Mouse (Mus musculus): ENCODE results near the gene Olfr1336. TPM values are rescaled to one million over a fixed set of nuclear protein-coding genes. Genes with fewer than 3 reads are reported as not detected.

The Olfr1336 gene
- total RNA-seq, 2 experiments from 2014 or later = not detected

DNA sequence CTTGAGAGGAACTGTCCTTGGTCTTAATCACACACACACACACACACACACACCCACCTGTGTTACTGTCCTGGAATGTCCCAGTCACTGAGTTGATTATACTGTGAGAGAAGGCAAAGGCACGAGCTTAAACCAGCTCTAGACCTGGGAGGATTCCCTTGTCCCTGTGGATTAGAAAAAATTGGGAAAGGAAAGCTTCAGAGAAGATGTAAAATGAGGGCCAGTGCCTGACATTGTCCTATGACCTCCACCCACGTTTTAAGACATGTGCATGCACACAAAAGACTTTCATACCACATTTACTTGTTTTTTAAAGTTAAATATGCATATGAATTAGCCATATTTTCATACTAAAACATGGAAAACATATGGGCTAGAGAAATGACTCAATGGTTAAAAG lies 30.9 kb downstream of the Olfr1336 start, which contains the start of gene Olfr5:
Gene Olfr5 (minus strand): TSS at position 101 of the 400 bp plus-strand sequence.
- Histone ChIP-seq H3K4me3 (no peak within 1 kb of the TSS), H3K27ac (no peak within 1 kb of the TSS)
- no peak for TF ChIP-seq CTCF (IDR thresholded peaks at IDR 0.05)
- DNase-seq = no peak
- intact Hi-C loops (cut with DNase I) = no loop called here

DNA sequence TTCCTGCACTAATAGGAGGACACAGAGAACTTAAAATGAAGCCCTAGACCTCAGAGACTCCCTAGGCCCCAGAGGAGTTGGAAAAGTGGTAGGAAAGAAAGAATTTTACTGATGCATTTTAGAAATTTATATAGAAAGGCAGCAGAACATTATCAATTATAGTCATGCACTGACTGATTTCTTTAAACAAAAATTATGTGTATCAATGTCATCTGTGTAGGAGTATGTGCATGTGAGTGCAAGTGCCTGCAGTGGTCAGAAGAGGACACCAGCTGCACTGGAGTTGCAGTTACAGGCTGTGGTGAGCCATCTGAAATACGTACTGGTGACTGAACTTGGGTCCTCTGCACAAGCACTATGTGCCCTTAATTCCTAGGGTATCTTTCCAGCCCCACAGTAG lies 43.7 kb downstream of the Olfr1336 start, which contains the start of gene Olfr1347:
Gene Olfr1347 (minus strand): TSS at position 101 of the 400 bp plus-strand sequence.
- intact Hi-C loops (cut with DNase I) = no loop called here
- no peak for TF ChIP-seq CTCF (IDR thresholded peaks at IDR 0.05)
- Histone ChIP-seq H3K4me3 (no peak within 1 kb of the TSS), H3K27ac (no peak within 1 kb of the TSS)
- no peak for DNase-seq

DNA sequence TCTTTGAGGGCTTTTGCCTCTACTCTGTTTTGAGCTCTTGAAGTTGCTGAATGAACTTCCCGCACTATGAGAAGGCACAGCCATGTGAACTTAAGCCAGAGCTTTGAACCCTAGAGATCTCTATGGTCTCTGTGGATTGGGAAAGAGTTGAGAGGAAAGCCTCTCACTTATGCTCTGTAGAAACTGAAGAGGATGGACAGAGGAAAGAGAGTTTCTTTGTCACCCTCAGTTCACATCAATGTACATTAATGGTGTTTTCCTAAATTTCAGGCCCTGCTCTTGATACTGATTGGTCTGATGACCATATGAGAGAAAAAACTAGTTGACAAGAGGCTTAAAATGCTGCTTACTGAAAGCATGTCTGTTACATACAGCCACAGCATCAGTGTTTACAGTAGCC lies 52.7 kb downstream of the Olfr1336 start, which contains the start of gene Olfr1348:
Gene Olfr1348 (minus strand): TSS at position 101 of the 400 bp plus-strand sequence.
- no peak for TF ChIP-seq CTCF (IDR thresholded peaks at IDR 0.05)
- DNase-seq = no peak
- intact Hi-C loops (cut with DNase I) = loop anchor here (5.0 kb wide), 1 partner anchor 374 kb away; no protein-coding TSS in a partner anchor
- Histone ChIP-seq H3K27ac (no peak within 1 kb of the TSS), H3K4me3 (no peak within 1 kb of the TSS)

Other genes with a start within 250 kb of the Olfr1336 start
- not detected for gene Zscan5b, start 233.9 kb upstream of the Olfr1336 start, total RNA-seq (2021)
- gene Epp13, start 203.5 kb upstream of the Olfr1336 start, total RNA-seq (2021) = not detected
- 1 to 10 TPM; 3.2 to 3.8 TPM for gene Zfp667, start 169.6 kb upstream of the Olfr1336 start, total RNA-seq (2021)
- gene Zfp583, start 124.9 kb upstream of the Olfr1336 start, total RNA-seq (2021) = 1 to 10 TPM in 1 of 2 experiments, under 1 TPM in 1; 0.31 to 1.2 TPM
- gene Gm3854, start 112.4 kb upstream of the Olfr1336 start, total RNA-seq (2021) = under 1 TPM; 0.45 to 0.51 TPM
- gene Zfp78, start 92.9 kb upstream of the Olfr1336 start, total RNA-seq (2021) = 1 to 10 TPM; 2.1 to 2.4 TPM
- 1 to 10 TPM in 1 of 2 experiments, under 1 TPM in 1; 0.75 to 1.2 TPM for gene Zfp28, start 72.9 kb upstream of the Olfr1336 start, total RNA-seq (2021)
- gene Smim17, start 57.5 kb upstream of the Olfr1336 start, total RNA-seq (2021) = under 1 TPM; 0.45 to 0.77 TPM
- gene Gm20715, start 45.9 kb upstream of the Olfr1336 start, total RNA-seq (2021) = not detected
- not detected for gene Olfr1344, start 17.5 kb upstream of the Olfr1336 start, total RNA-seq (2021)
- gene Olfr1346, start 10.9 kb downstream of the Olfr1336 start, total RNA-seq (2021) = not detected
- not detected for gene Olfr5, start 30.8 kb downstream of the Olfr1336 start, total RNA-seq (2021)
- not detected for gene Olfr1347, start 43.6 kb downstream of the Olfr1336 start, total RNA-seq (2021)
- not detected for gene Olfr1348, start 52.6 kb downstream of the Olfr1336 start, total RNA-seq (2021)
- gene Olfr1349, start 66.8 kb downstream of the Olfr1336 start, total RNA-seq (2021) = not detected
- gene Olfr1350, start 108.7 kb downstream of the Olfr1336 start, total RNA-seq (2021) = not detected
- 1 to 10 TPM; 2.8 to 3.3 TPM for gene Zim1, start 240.3 kb downstream of the Olfr1336 start, total RNA-seq (2021)